Mouse (Mus musculus): ENCODE results near the gene 1600014C10Rik. TPM values are rescaled to one million over a fixed set of nuclear protein-coding genes. Genes with fewer than 3 reads are reported as not detected.

The 1600014C10Rik gene
- polyA plus RNA-seq, 1 experiment = 27.4 TPM

DNA sequence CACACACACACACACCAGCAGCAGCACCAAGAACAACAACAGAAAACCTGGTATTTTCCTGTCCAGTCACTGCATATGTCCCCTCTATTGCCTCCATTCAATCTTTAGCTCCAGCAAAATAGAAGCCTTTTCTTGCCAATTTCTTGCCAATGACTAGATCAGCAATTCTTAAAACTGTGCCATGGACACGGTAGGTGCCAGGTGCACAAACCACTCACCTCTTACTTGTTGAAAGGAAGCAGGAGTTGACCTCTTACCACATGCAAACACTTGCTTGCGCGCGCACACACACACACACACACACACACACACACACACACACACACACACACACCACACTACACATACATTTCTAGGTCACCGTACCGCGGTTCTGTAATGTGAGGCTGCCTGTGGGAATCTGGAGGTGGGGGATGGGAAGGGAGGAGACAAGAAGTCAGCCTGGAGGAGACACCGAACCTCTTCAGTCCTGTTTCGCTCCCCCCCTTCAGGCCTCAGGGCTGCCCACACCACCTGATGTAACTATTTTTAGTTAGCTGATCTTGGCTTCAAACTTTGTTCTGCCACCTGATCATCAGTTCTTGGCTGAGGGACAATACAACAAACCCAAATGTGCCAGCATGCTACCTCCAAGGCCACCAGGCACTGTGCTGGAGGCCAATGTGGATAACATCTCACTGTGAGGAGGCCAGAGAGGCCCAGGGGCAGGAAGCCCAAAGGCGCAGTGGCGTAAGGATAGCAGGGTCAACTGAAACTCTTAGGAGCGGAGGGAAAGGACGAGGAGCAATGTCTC, 41.8 kb downstream of the 1600014C10Rik start:
- H3K27ac ChIP-seq (ENCODE audit: insufficient read depth, low read depth, low read length) = peak overlapping the region; percentile 28; the same call in 1 of the 2 replicates
- no peaks in the 10 kb centered on the region for H3K27me3 ChIP-seq (ENCODE audit: control insufficient read depth, insufficient read depth, low read length)
- peaks cover 21% of the 10 kb centered on the region; the same call in 1 of the 2 replicates for H3K4me1 ChIP-seq (ENCODE audit: control insufficient read depth, insufficient read depth, insufficient read length, low read length)
- TF ChIP-seq CTCF (IDR thresholded peaks at IDR 0.05; ENCODE audit: extremely low read depth, insufficient read length, insufficient replicate concordance, low read depth, low read length) (no peak), POLR2A (IDR thresholded peaks at IDR 0.05; ENCODE audit: low read depth, low read length) (no peak)
- WGBS = 85% methylated on average over 13 of the region's 13 CpGs
- peak overlapping the region; percentile 20; the same call in 1 of the 2 replicates for H3K4me3 ChIP-seq (ENCODE audit: low read depth, low read length)
- peaks cover 12% of the 10 kb centered on the region for H3K36me3 ChIP-seq (ENCODE audit: control insufficient read depth, insufficient read depth, low read length)

GRCm38 (mm10) chr7:38226226-38226625, 43.2 kb downstream of the 1600014C10Rik start:
- Histone ChIP-seq H3K27me3 (ENCODE audit: control insufficient read depth, insufficient read depth, low read length) (no peaks in the 10 kb centered on the region), H3K36me3 (ENCODE audit: control insufficient read depth, insufficient read depth, low read length) (peaks cover 2% of the 10 kb centered on the region), H3K4me1 (ENCODE audit: control insufficient read depth, insufficient read depth, insufficient read length, low read length) (peaks cover 16% of the 10 kb centered on the region; the same call in 1 of the 2 replicates), H3K27ac (ENCODE audit: insufficient read depth, low read depth, low read length) (peak overlapping the region; percentile 77), H3K4me3 (ENCODE audit: low read depth, low read length) (peak overlapping the region; percentile 35)
- 56% methylated on average over 2 of the region's 2 CpGs for WGBS
- TF ChIP-seq POLR2A (IDR thresholded peaks at IDR 0.05; ENCODE audit: low read depth, low read length) (no peak), CTCF (IDR thresholded peaks at IDR 0.05; ENCODE audit: extremely low read depth, insufficient read length, insufficient replicate concordance, low read depth, low read length) (no peak)

DNA sequence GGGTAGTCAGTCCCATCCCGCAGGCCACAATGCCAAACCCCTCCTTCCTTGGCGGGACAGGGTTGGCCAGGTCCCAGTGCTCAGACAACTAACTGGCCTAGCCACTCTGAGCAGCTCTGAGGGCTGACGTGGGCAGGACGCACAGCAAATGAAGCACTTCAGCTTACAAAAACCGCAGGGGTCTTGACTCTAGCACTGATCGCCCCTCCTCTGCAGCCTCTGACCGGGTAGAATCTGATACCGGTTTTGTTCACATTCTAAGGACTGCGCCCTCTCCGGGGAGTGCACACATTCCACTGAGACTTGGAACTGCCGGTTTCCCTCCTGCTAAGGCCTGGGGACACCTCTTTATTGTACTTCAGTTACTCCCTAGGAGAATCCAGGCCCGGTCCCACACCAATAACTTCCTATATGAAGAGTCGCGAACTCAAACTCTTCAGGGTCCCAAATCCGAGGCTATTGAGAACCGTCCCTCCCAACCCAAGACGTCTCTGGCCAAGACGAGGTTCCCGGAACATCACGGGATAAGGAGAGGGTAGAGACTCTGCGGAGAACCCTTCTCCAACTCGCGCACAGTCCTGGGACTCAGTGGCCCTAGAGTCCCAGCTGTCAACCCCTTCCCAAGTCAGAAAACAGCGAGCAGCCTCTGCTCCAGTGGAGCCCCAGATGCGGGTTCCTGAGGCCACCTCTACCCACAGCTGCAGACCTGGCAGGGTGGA, 44.3 kb downstream of the 1600014C10Rik start:
- TF ChIP-seq POLR2A (IDR thresholded peaks at IDR 0.05; ENCODE audit: low read depth, low read length) (no peak), CTCF (IDR thresholded peaks at IDR 0.05; ENCODE audit: extremely low read depth, insufficient read length, insufficient replicate concordance, low read depth, low read length) (peak; percentile 18; the same call in 1 of the 2 replicates)
- peaks cover 11% of the 10 kb centered on the region; the same call in 1 of the 2 replicates for H3K4me1 ChIP-seq (ENCODE audit: control insufficient read depth, insufficient read depth, insufficient read length, low read length)
- H3K27me3 ChIP-seq (ENCODE audit: control insufficient read depth, insufficient read depth, low read length) = no peaks in the 10 kb centered on the region
- H3K27ac ChIP-seq (ENCODE audit: insufficient read depth, low read depth, low read length) = peak overlapping the region; percentile 77
- H3K4me3 ChIP-seq (ENCODE audit: low read depth, low read length) = peak overlapping the region; percentile 88
- H3K36me3 ChIP-seq (ENCODE audit: control insufficient read depth, insufficient read depth, low read length) = no peaks in the 10 kb centered on the region; the same call in 1 of the 2 replicates
- WGBS = under 1% methylated on average over 25 of the region's 25 CpGs

DNA sequence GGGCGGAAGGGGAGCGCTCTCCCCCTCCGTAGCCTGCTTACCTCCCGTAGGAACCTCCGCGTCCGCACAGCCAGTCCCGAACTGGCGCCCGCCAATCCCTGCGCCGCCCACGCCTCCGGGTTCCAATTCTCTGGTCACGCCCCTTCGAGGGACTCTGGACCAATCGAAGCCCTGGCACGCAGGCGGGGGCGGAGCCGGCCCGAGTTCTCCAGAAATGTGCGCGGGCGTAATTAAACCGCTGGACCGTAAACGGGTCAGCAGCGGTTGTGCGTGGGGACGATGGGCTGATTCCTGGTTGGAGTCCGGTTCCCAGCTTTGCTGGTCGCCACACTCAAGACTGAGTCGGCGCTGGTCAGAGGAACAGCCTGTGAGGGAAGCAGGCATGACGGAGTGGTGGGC, 44.9 kb downstream of the 1600014C10Rik start, which contains the start of gene Plekhf1:
TSS of gene Plekhf1 (minus strand) at position 117 of the 399 bp plus-strand sequence.
- TF ChIP-seq CTCF (IDR thresholded peaks at IDR 0.05; ENCODE audit: extremely low read depth, insufficient read length, insufficient replicate concordance, low read depth, low read length) = no peak
- peak; percentile 90 for TF ChIP-seq POLR2A (IDR thresholded peaks at IDR 0.05; ENCODE audit: low read depth, low read length)
- H3K4me3 ChIP-seq (ENCODE audit: low read depth, low read length) = peak within 1 kb of the TSS; percentile 88
- peak within 1 kb of the TSS; percentile 77 for H3K27ac ChIP-seq (ENCODE audit: insufficient read depth, low read depth, low read length)
- no peaks in the 10 kb centered on the region for H3K27me3 ChIP-seq (ENCODE audit: control insufficient read depth, insufficient read depth, low read length)
- under 1% methylated on average over 36 of the region's 36 CpGs for WGBS
- no peaks in the 10 kb centered on the region; the same call in 1 of the 2 replicates for H3K36me3 ChIP-seq (ENCODE audit: control insufficient read depth, insufficient read depth, low read length)
- peaks cover 11% of the 10 kb centered on the region; the same call in 1 of the 2 replicates for H3K4me1 ChIP-seq (ENCODE audit: control insufficient read depth, insufficient read depth, insufficient read length, low read length)

DNA sequence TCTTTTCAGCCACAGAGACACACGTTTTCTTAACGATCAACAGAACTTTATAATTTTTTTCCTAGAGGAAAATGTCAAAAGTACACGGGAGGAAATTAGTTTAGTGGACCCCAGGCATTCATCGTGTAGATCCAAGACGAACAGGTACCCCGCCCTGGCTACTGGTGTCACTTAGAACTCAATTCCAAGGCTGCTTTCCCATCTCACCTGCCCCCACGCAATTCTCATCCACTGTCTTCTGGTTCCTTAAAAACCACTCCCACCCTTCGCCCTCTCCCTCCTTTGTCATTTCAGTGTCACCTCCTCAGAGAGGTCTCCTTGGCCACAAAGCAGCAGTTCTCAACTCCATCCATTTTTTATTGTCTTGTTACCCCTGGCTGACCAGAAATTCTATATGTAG, 45.3 kb downstream of the 1600014C10Rik start:
- Histone ChIP-seq H3K36me3 (ENCODE audit: control insufficient read depth, insufficient read depth, low read length) (no peaks in the 10 kb centered on the region; the same call in 1 of the 2 replicates), H3K27me3 (ENCODE audit: control insufficient read depth, insufficient read depth, low read length) (no peaks in the 10 kb centered on the region), H3K4me1 (ENCODE audit: control insufficient read depth, insufficient read depth, insufficient read length, low read length) (peaks cover 11% of the 10 kb centered on the region; the same call in 1 of the 2 replicates), H3K4me3 (ENCODE audit: low read depth, low read length) (peak overlapping the region; percentile 88), H3K27ac (ENCODE audit: insufficient read depth, low read depth, low read length) (no peak overlapping the region)
- TF ChIP-seq POLR2A (IDR thresholded peaks at IDR 0.05; ENCODE audit: low read depth, low read length) (no peak), CTCF (IDR thresholded peaks at IDR 0.05; ENCODE audit: extremely low read depth, insufficient read length, insufficient replicate concordance, low read depth, low read length) (no peak)
- WGBS = 25% methylated on average over 8 of the region's 8 CpGs

DNA sequence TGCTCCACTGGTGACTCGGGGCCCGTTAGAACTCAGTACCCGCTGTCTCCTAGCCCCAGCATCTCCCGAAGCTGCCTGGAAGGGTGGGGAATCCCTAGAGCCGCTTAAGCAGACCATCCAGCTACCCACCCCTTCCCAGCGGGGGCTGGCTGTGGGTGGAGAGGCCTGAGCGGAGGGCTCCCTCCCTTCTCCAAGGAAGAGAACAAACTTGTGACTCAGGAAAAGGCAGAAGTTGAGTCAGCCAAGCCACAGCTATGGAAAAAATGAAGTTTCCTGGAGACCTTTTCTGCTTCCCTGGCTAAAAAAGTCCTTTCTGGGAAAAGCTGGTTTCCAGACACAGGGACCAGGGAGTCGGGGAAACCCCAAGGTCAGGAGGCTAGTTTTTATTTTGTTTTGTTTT, 47.3 kb downstream of the 1600014C10Rik start:
- no peak for TF ChIP-seq CTCF (IDR thresholded peaks at IDR 0.05; ENCODE audit: extremely low read depth, insufficient read length, insufficient replicate concordance, low read depth, low read length)
- H3K4me1 ChIP-seq (ENCODE audit: control insufficient read depth, insufficient read depth, insufficient read length, low read length) = peaks cover 5% of the 10 kb centered on the region; the same call in 1 of the 2 replicates
- no peaks in the 10 kb centered on the region for H3K27me3 ChIP-seq (ENCODE audit: control insufficient read depth, insufficient read depth, low read length)
- no peaks in the 10 kb centered on the region; the same call in 1 of the 2 replicates for H3K36me3 ChIP-seq (ENCODE audit: control insufficient read depth, insufficient read depth, low read length)
- H3K4me3 ChIP-seq (ENCODE audit: low read depth, low read length) = no peak overlapping the region
- H3K27ac ChIP-seq (ENCODE audit: insufficient read depth, low read depth, low read length) = peak overlapping the region; percentile 71
- WGBS = 26% methylated on average over 8 of the region's 8 CpGs

All from small intestine, adult 2 months (tissue).